ENCODE assay signal across 34 mouse cellular contexts in the genomic region with DNA sequence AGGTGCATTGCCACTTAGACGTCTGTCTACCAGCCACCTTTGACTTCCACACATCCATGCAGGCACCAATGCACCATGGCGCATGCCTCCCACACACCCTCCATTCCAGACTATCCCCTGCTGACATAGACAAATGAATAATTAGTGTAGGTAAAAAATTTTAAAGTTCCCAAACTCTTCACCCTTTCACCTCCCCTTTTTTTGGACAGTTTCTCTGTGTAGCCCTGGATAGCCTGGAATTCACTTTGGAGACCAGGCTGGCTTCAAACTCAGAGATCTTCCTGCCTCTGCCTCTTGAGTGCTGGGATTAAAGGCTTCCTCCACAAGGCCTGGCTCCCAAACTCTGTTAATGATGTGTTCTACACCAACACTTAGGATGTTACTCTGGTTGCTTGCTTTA.
"Had no signal": no experiment of that assay in that cellular context is flagged by ENCODE, and none has a peak within 500 bp of the region (broad histone marks: within the 10 kb centered on the region; RNA-seq: fewer than 3 reads in every experiment).

No protein-coding gene starts in this region.

- H3K9ac ChIP-seq: heart, embryonic 12.5 days; heart, embryonic 13.5 days; heart, embryonic 15.5 days; hindbrain, embryonic 12.5 days; hindbrain, embryonic 13.5 days; hindbrain, embryonic 14.5 days; hindbrain, embryonic 15.5 days; intestine, embryonic 15.5 days; kidney, embryonic 15.5 days had no signal

- H3K36me3 ChIP-seq: heart, embryonic 12.5 days; heart, embryonic 15.5 days; intestine, embryonic 15.5 days; kidney, embryonic 15.5 days had no signal

- H3K4me3 ChIP-seq: heart, embryonic 10.5 days; heart, embryonic 12.5 days; heart, embryonic 13.5 days; heart, embryonic 15.5 days; hindbrain, embryonic 10.5 days; hindbrain, embryonic 12.5 days; hindbrain, embryonic 13.5 days; hindbrain, embryonic 15.5 days; intestine, embryonic 15.5 days; kidney, embryonic 15.5 days; layer of hippocampus, adult 2 months had no signal

- ATAC-seq: hindbrain, embryonic 16.5 days; hindbrain, postnatal 0 days; inflammation-experienced regulatory T-cells, adult 6 months; intestine, embryonic 16.5 days; intestine, postnatal 0 days had no signal

- H3K4me2 ChIP-seq: heart, embryonic 11.5 days; heart, embryonic 12.5 days; heart, embryonic 13.5 days; heart, embryonic 15.5 days; hindbrain, embryonic 12.5 days; hindbrain, embryonic 13.5 days; hindbrain, embryonic 14.5 days; hindbrain, embryonic 15.5 days; intestine, embryonic 15.5 days; kidney, embryonic 15.5 days had no signal

- H3K9me3 ChIP-seq: heart, embryonic 10.5 days; heart, embryonic 12.5 days; heart, embryonic 13.5 days; hindbrain, embryonic 12.5 days; hindbrain, embryonic 13.5 days; hindbrain, embryonic 15.5 days; intestine, embryonic 15.5 days; kidney, embryonic 15.5 days had no signal

- DNase-seq: heart, postnatal 10 days; heart, postnatal 36 days; heart, postnatal 4 days; kidney, adult 11 months; kidney, adult 18-20 months; kidney, adult 2 months; kidney, adult 8-10 months; kidney, adult 9 months; kidney, postnatal 10 days; kidney, postnatal 14 days; kidney, postnatal 25 days; kidney, postnatal 36 days; kidney, postnatal 4 days; layer of hippocampus, adult 9-11 months; layer of hippocampus, postnatal 36 days had no signal

- H3K27ac ChIP-seq: heart, embryonic 10.5 days; heart, embryonic 13.5 days; heart, embryonic 15.5 days; hindbrain, embryonic 10.5 days; hindbrain, embryonic 12.5 days; hindbrain, embryonic 13.5 days; hindbrain, embryonic 14.5 days; hindbrain, embryonic 15.5 days; hindbrain, postnatal 0 days; intestine, embryonic 15.5 days; kidney, embryonic 15.5 days; kidney, postnatal 0 days; layer of hippocampus, adult 2 months had no signal

- H3K4me1 ChIP-seq: heart, embryonic 12.5 days; heart, embryonic 13.5 days; heart, embryonic 15.5 days; hindbrain, embryonic 10.5 days; hindbrain, embryonic 15.5 days; intestine, embryonic 15.5 days; kidney, embryonic 15.5 days had no signal

- H3K27me3 ChIP-seq: heart, embryonic 12.5 days; heart, embryonic 15.5 days; hindbrain, embryonic 12.5 days; hindbrain, embryonic 13.5 days; hindbrain, embryonic 15.5 days; intestine, embryonic 15.5 days; kidney, embryonic 15.5 days had no signal
